Mouse (Mus musculus) cerebellum, postnatal 4 days (tissue): ENCODE data around the gene Clk3.
"Not testable (repeated sequence)": the region's sequence is repeated elsewhere in the genome, so short reads cannot be mapped to it uniquely, and the experiment has no call there.

Source experiments
- DNase-seq, 2 experiments: peaks; one replicate each; pipeline ENCODE4 v3.0.0; 2022; ENCODE audit warnings: low spot score in 2 of 2, mixed read lengths in 1 of 2

Gene Clk3

GRCm38 (mm10) chr9:57723796-57724195, 41.9 kb downstream of the Clk3 start:
- no peak for DNase-seq

GRCm38 (mm10) chr9:57723315-57723715, 42.3 kb downstream of the Clk3 start:
- no peak for DNase-seq

- DNase-seq = no peak
These were observed 43.3 kb downstream of the Clk3 start for GRCm38 (mm10) chr9:57722371-57722770.

- no peak for DNase-seq
These were observed 44.9 kb downstream of the Clk3 start for GRCm38 (mm10) chr9:57720736-57721135.

GRCm38 (mm10) chr9:57718408-57718807, 47.3 kb downstream of the Clk3 start:
- no peak for DNase-seq

- no peak for DNase-seq
These were observed 53.5 kb downstream of the Clk3 start for GRCm38 (mm10) chr9:57712194-57712593.

GRCm38 (mm10) chr9:57710214-57710613, 55.4 kb downstream of the Clk3 start:
- not testable (repeated sequence) for DNase-seq

GRCm38 (mm10) chr9:57708720-57709274, 56.9 kb downstream of the Clk3 start:
- DNase-seq = peak in 1 of 2 experiments; percentile 29

- peak; percentile 73 to 86 for DNase-seq
These were observed 57.5 kb downstream of the Clk3 start, which contains the start of gene Edc3 for GRCm38 (mm10) chr9:57708068-57708719. Gene Edc3 (plus strand): TSS chr9:57708540.

- no peak for DNase-seq
These were observed 59.2 kb downstream of the Clk3 start for GRCm38 (mm10) chr9:57706496-57706895.
